Mouse (Mus musculus) gastrocnemius, adult 2 months (tissue): Measurements from ENCODE around the gene Ppp4c. TPM values are rescaled to one million over a fixed set of nuclear protein-coding genes. Genes with fewer than 3 reads are reported as not detected.

Experiments used
- DNase-seq: peaks from one replicate; pipeline ENCODE4 v3.0.0; 2022
- H3K27ac ChIP-seq: fragments of 200-600 bp; 2 replicates; pipeline ENCODE4 v1.8.1; 2022; ENCODE audit warnings: mild to moderate bottlenecking
- H3K4me3 ChIP-seq: fragments of 200-600 bp; 2 replicates; pipeline ENCODE4 v1.8.1; 2022; ENCODE audit warnings: mild to moderate bottlenecking, moderate library complexity
- CTCF ChIP-seq: fragments of 200-600 bp; IDR thresholded peaks from 2 replicates; pipeline ENCODE4 v1.8.1; 2022; ENCODE audit warnings: antibody characterized with exemption, mild to moderate bottlenecking, moderate library complexity
- intact Hi-C: fragments of 180-260 bp; cut with DNase I; formaldehyde crosslinking; loops from one replicate; pipeline ENCODE4 v1.15.1; 2025
- total RNA-seq, 2 experiments: library from RNA; stranded (reverse); gene quantifications; 2 replicates each; pipeline ENCODE4 v1.2.3; 2021

The Ppp4c gene
- total RNA-seq, 2 experiments from 2014 or later = 22.8 to 25.7 TPM

GRCm38 (mm10) chr7:126739551-126739950 is 52.7 kb downstream of the Ppp4c start:
- Histone ChIP-seq H3K4me3 (no peak overlapping the region), H3K27ac (no peak overlapping the region)
- no peak for TF ChIP-seq CTCF
- no peak for DNase-seq
- intact Hi-C loops = no loop called here

- no peak for DNase-seq
- H3K27ac ChIP-seq = no peak overlapping the region
- intact Hi-C loops = no loop called here
- H3K4me3 ChIP-seq = no peak overlapping the region
- TF ChIP-seq CTCF = no peak
These were observed 56.2 kb downstream of the Ppp4c start for GRCm38 (mm10) chr7:126736122-126736521.

Other genes with a start within 250 kb of the Ppp4c start
- gene Eif3c, start 226.1 kb downstream of the Ppp4c start, total RNA-seq = 100 to 1,000 TPM; 153 to 163 TPM
- gene Apobr, start 207.6 kb downstream of the Ppp4c start, total RNA-seq = under 1 TPM; 0.38 to 0.78 TPM
- 10 to 100 TPM in 1 of 2 experiments, 1 to 10 TPM in 1; 9.1 to 13.4 TPM for gene Cln3, start 206.7 kb downstream of the Ppp4c start, total RNA-seq
- gene Il27, start 197.6 kb downstream of the Ppp4c start, total RNA-seq = not detected
- 10 to 100 TPM in 1 of 2 experiments, 1 to 10 TPM in 1; 8.8 to 10.9 TPM for gene Nupr1, start 161.6 kb downstream of the Ppp4c start, total RNA-seq
- gene Sgf29, start 143.2 kb downstream of the Ppp4c start, total RNA-seq = 10 to 100 TPM; 30.0 to 34.1 TPM
- 10 to 100 TPM; 16.6 to 16.8 TPM for gene Sult1a1, start 116.1 kb downstream of the Ppp4c start, total RNA-seq
- 10 to 100 TPM; 35.1 to 36.9 TPM for gene Bola2, start 97.1 kb downstream of the Ppp4c start, total RNA-seq
- 1 to 10 TPM; 2.7 to 3.3 TPM for gene Slx1b, start 96.7 kb downstream of the Ppp4c start, total RNA-seq
- 1 to 10 TPM; 2.3 to 2.4 TPM for gene Coro1a, start 84.7 kb downstream of the Ppp4c start, total RNA-seq
- gene Mapk3, start 32.9 kb downstream of the Ppp4c start, total RNA-seq = 10 to 100 TPM; 22.3 to 22.4 TPM
- gene Gdpd3, start 26.2 kb downstream of the Ppp4c start, total RNA-seq = 1 to 10 TPM in 1 of 2 experiments, under 1 TPM in 1; 0.67 to 1.3 TPM
- gene Ypel3, start 15.5 kb downstream of the Ppp4c start, total RNA-seq = 10 to 100 TPM; 74.6 to 93.1 TPM
- gene Tbx6, start 11.0 kb downstream of the Ppp4c start, total RNA-seq = under 1 TPM; 0.42 to 0.48 TPM
- 10 to 100 TPM; 61.1 to 64.6 TPM for gene Fam57b, start 5.2 kb upstream of the Ppp4c start, total RNA-seq
- not detected for gene 4930451I11Rik, start 39.1 kb upstream of the Ppp4c start, total RNA-seq
- gene Doc2a, start 54.9 kb upstream of the Ppp4c start, total RNA-seq = not detected
- 1 to 10 TPM; 5.3 to 6.3 TPM for gene Hirip3, start 69.5 kb upstream of the Ppp4c start, total RNA-seq
- gene Ino80e, start 69.9 kb upstream of the Ppp4c start, total RNA-seq = 10 to 100 TPM in 1 of 2 experiments, 1 to 10 TPM in 1; 8.7 to 12.9 TPM
- gene Taok2, start 92.2 kb upstream of the Ppp4c start, total RNA-seq = 10 to 100 TPM; 22.3 to 23.5 TPM
- gene Tmem219, start 130.4 kb upstream of the Ppp4c start, total RNA-seq = 10 to 100 TPM; 10.9 to 11.3 TPM
- gene Kctd13, start 136.4 kb upstream of the Ppp4c start, total RNA-seq = 1 to 10 TPM; 2.5 to 2.9 TPM
- not detected for gene Asphd1, start 157.1 kb upstream of the Ppp4c start, total RNA-seq
- gene Sez6l2, start 158.1 kb upstream of the Ppp4c start, total RNA-seq = 1 to 10 TPM; 1.1 to 1.4 TPM
- gene Cdipt, start 183.4 kb upstream of the Ppp4c start, total RNA-seq = 10 to 100 TPM; 29.3 to 41.0 TPM
- under 1 TPM in 1 of 2 experiments, not detected in 1; 0.47 TPM for gene Cdiptos, start 183.6 kb upstream of the Ppp4c start, total RNA-seq
- 10 to 100 TPM; 26.5 to 30.2 TPM for gene Mvp, start 222.1 kb upstream of the Ppp4c start, total RNA-seq
- gene Pagr1b, start 224.0 kb upstream of the Ppp4c start, total RNA-seq = not detected
- gene Pagr1a, start 224.9 kb upstream of the Ppp4c start, total RNA-seq = 1 to 10 TPM in 1 of 2 experiments, not detected in 1; 2.4 TPM
- gene Gm42742, start 228.6 kb upstream of the Ppp4c start, total RNA-seq = 10 to 100 TPM; 19.4 to 21.7 TPM
- under 1 TPM; 0.14 to 0.61 TPM for gene Prrt2, start 228.7 kb upstream of the Ppp4c start, total RNA-seq
- 10 to 100 TPM; 74.5 to 79.0 TPM for gene Maz, start 234.5 kb upstream of the Ppp4c start, total RNA-seq
- gene Kif22, start 250.0 kb upstream of the Ppp4c start, total RNA-seq = under 1 TPM; 0.66 to 0.84 TPM